ENCODE assay signal across 9 mouse cellular contexts in genomic region chr2:6478361-6478965, GRCm38 (mm10).
DNase-seq lines count a peak whose midpoint lies in the region; ATAC-seq lines count a peak whose summit lies in the region.
"Had no signal": no experiment of that assay in that cellular context is flagged by ENCODE, and none has a peak within 500 bp of the region (broad histone marks: within the 10 kb centered on the region; RNA-seq: fewer than 3 reads in every experiment).

No protein-coding gene starts in this region.

- intact Hi-C loops in left cerebral cortex, postnatal 36 days (cut with DNase I), result no loop called here

- H3K36me3 ChIP-seq in neural tube, embryonic 13.5 days, result no peaks in the 10 kb centered on the region
- no peaks in the 10 kb centered on the region for H3K36me3 ChIP-seq in heart, embryonic 16.5 days (ENCODE audit: control insufficient read depth, insufficient read depth)
- no peaks in the 10 kb centered on the region for H3K36me3 ChIP-seq in kidney, embryonic 14.5 days (ENCODE audit: control insufficient read depth, insufficient read depth, low read length)

- H3K27me3 ChIP-seq in neural tube, embryonic 13.5 days, result no peaks in the 10 kb centered on the region
- H3K27me3 ChIP-seq in heart, embryonic 16.5 days (ENCODE audit: control insufficient read depth, insufficient read depth, low read length), result no peaks in the 10 kb centered on the region
- no peaks in the 10 kb centered on the region for H3K27me3 ChIP-seq in kidney, embryonic 14.5 days (ENCODE audit: control insufficient read depth, insufficient read depth, low read length)

- H3K4me3 ChIP-seq in neural tube, embryonic 13.5 days, result no peak overlapping the region
- no peak overlapping the region for H3K4me3 ChIP-seq in heart, embryonic 16.5 days (ENCODE audit: low read length)
- no peak overlapping the region for H3K4me3 ChIP-seq in kidney, embryonic 14.5 days (ENCODE audit: low read length)
- H3K4me3 ChIP-seq: left cerebral cortex, adult 2 months had no signal

- no peak overlapping the region for H3K9ac ChIP-seq in neural tube, embryonic 13.5 days
- no peak overlapping the region for H3K9ac ChIP-seq in heart, embryonic 16.5 days (ENCODE audit: low read length)
- no peak overlapping the region for H3K9ac ChIP-seq in kidney, embryonic 14.5 days (ENCODE audit: low read depth, low read length)

- peak overlapping the region; percentile 68 for H3K27ac ChIP-seq in neural tube, embryonic 13.5 days (replicated peaks)
- peak overlapping the region; percentile 82 for H3K27ac ChIP-seq in heart, embryonic 16.5 days (ENCODE audit: low read length)
- peak overlapping the region; percentile 25; the same call in 1 of the 2 replicates for H3K27ac ChIP-seq in kidney, embryonic 14.5 days (ENCODE audit: low read depth, low read length)
- H3K27ac ChIP-seq: left cerebral cortex, adult 2 months had no signal

- H3K4me2 ChIP-seq in neural tube, embryonic 13.5 days, result no peak overlapping the region
- no peak overlapping the region; the same call in 1 of the 2 replicates for H3K4me2 ChIP-seq in heart, embryonic 16.5 days (ENCODE audit: low read depth, low read length)
- H3K4me2 ChIP-seq in kidney, embryonic 14.5 days (replicated peaks; ENCODE audit: low read depth, low read length), result no peak overlapping the region

- peaks cover 32% of the 10 kb centered on the region for H3K4me1 ChIP-seq in neural tube, embryonic 13.5 days (replicated peaks)
- peaks cover 32% of the 10 kb centered on the region for H3K4me1 ChIP-seq in heart, embryonic 16.5 days (ENCODE audit: control insufficient read depth, insufficient read depth, low read length)
- peaks cover 22% of the 10 kb centered on the region; the same call in 1 of the 2 replicates for H3K4me1 ChIP-seq in kidney, embryonic 14.5 days (ENCODE audit: control insufficient read depth, insufficient read depth, low read length)

- H3K9me3 ChIP-seq in neural tube, embryonic 13.5 days, result 0 out of 2 replicates have a peak, but pooled peaks cover 3% of the 10 kb centered on the region
- no peaks in the 10 kb centered on the region for H3K9me3 ChIP-seq in heart, embryonic 16.5 days (replicated peaks; ENCODE audit: control insufficient read depth, low read length)
- H3K9me3 ChIP-seq in kidney, embryonic 14.5 days (ENCODE audit: control insufficient read depth, low read length), result no peaks in the 10 kb centered on the region

- 62% methylated on average over 16 of the region's 16 CpGs for WGBS in neural tube, embryonic 13.5 days
- 34% methylated on average over 16 of the region's 16 CpGs for WGBS in heart, embryonic 16.5 days
- WGBS in kidney, embryonic 14.5 days, result 54% methylated on average over 16 of the region's 16 CpGs

- ATAC-seq in neural tube, embryonic 13.5 days (ENCODE audit: low read depth), result no peak
- peak; percentile 79 for ATAC-seq in common myeloid progenitor, adult 5-6 weeks (replicated peaks; ENCODE audit: low read depth, poor library complexity, severe bottlenecking)
- ATAC-seq in heart, embryonic 16.5 days (replicated peaks; ENCODE audit: extremely low read depth, insufficient read depth, low FRiP score), result peak; percentile 47; the same call in 1 of the 2 replicates
- ATAC-seq in kidney, embryonic 14.5 days (ENCODE audit: low FRiP score, low TSS enrichment), result no peak
- ATAC-seq in megakaryocyte-erythroid progenitor cell, adult 5-6 weeks (replicated peaks; ENCODE audit: low FRiP score, low TSS enrichment, poor library complexity, severe bottlenecking), result 0 out of 2 replicates have a peak, but pooled peaks have one; percentile 4

- no peak for DNase-seq in neural tube, embryonic 10.5 days (ENCODE audit: extremely low spot score, low spot score)
- DNase-seq in ovary, postnatal 36 days (ENCODE audit: low spot score), result no peak
- no peak for DNase-seq in left cerebral cortex, postnatal 36 days (ENCODE audit: low spot score in 2 of 2)

Comparison
In these comparisons a context has a peak if more than half of its experiments do, and no peak if none do; other contexts are left out.
1. ATAC-seq: peak in common myeloid progenitor, adult 5-6 weeks (single experiment), heart, embryonic 16.5 days (single experiment) and megakaryocyte-erythroid progenitor cell, adult 5-6 weeks (single experiment); none in neural tube, embryonic 13.5 days (single experiment) and kidney, embryonic 14.5 days (single experiment).
2. H3K27ac ChIP-seq: peak in every context shown above with its lines; median percentile 82 in heart, embryonic 16.5 days; 68 in neural tube, embryonic 13.5 days; 25 in kidney, embryonic 14.5 days.